Mouse (Mus musculus): ENCODE measurements around the gene Crygs.
"Not testable (repeated sequence)": the region's sequence is repeated elsewhere in the genome, so short reads cannot be mapped to it uniquely, and the experiment has no call there.

DNA sequence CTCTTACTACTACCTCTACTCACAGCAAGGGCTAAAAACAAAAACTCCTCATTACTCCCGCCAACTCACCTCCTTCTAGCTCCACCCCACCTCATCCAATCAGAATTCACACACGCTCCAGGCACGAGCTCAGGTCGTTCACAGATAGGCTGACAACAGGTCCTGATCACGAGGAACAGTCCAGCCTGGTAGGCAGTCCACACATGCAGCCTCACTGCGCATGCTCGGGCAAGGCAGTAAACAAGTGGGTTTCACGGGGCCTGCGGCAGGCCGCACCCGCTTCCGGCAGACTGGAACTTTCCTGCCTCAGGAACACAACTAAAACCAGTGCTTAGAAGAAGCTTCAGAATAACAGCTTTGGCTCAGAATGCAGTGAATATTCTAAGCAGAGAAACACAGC lies 33.1 kb downstream of the Crygs start:
- not testable (repeated sequence) for TF ChIP-seq POLR2A (IDR thresholded peaks at IDR 0.05; ENCODE audit: low read depth, low read length); CTCF (conservative IDR thresholded peaks at IDR 0.05; ENCODE audit: insufficient read depth, insufficient read length, low read depth, low read length)
